17 mouse cellular contexts compared by ENCODE assay signal in genomic region chr6:113747284-113747683, GRCm38 (mm10). TPM values are rescaled to one million over a fixed set of nuclear protein-coding genes. Genes with fewer than 3 reads are reported as not detected.
"Had no signal": no experiment of that assay in that cellular context is flagged by ENCODE, and none has a peak within 500 bp of the region (broad histone marks: within the 10 kb centered on the region; RNA-seq: fewer than 3 reads in every experiment).

No protein-coding gene starts in this region.

- DNase-seq: gastrocnemius, adult 2 months; gastrocnemius, postnatal 10 days; gastrocnemius, postnatal 25 days; heart, adult 18-20 months; heart, postnatal 10 days; heart, postnatal 4 days; kidney, adult 18-20 months; kidney, adult 8-10 months; kidney, postnatal 10 days; kidney, postnatal 25 days; kidney, postnatal 4 days; liver had no signal

RNA-seq across cellular contexts. Expression of gene Ghrl, which starts 27.6 kb away (rescaled TPM):
- total RNA-seq: gastrocnemius, postnatal 10 days; gastrocnemius, postnatal 25 days; gastrocnemius, postnatal 4 days; heart, adult 18-20 months; heart, adult 8-10 months; heart, postnatal 10 days; heart, postnatal 25 days; heart, postnatal 4 days; layer of hippocampus, adult 2 months; left cerebral cortex, postnatal 36 days had no signal
